Mouse (Mus musculus) hindbrain, embryonic 14.5 days (tissue): ENCODE results near the gene Zfp92. TPM values are rescaled to one million over a fixed set of nuclear protein-coding genes. Genes with fewer than 3 reads are reported as not detected.
"Not testable (repeated sequence)": the region's sequence is repeated elsewhere in the genome, so short reads cannot be mapped to it uniquely, and the experiment has no call there.

Source experiments
- ATAC-seq: fragments of 200-750 bp; cut with Nextera tagmentation; 2 replicates; pipeline ENCODE4 v1.8.0; 2017; ENCODE audit warnings: moderate number of reproducible peaks, mild to moderate bottlenecking, moderate TSS enrichment, moderate library complexity; ENCODE audit not compliant: low FRiP score
- DNase-seq: peaks from one replicate; pipeline ENCODE4 v3.0.0-alpha.2; 2015; ENCODE audit warnings: low spot score
- H3K27ac ChIP-seq: fragments of 300-500 bp; sonication (generic); 2 replicates; pipeline ENCODE4 v1.5.1; 2014; ENCODE audit warnings: mild to moderate bottlenecking, moderate library complexity
- H3K27me3 ChIP-seq: fragments of 300-500 bp; sonication (generic); 2 replicates; pipeline ENCODE4 v1.6.1; 2014; ENCODE audit warnings: mild to moderate bottlenecking, low read length, mixed read lengths; ENCODE audit not compliant: control insufficient read depth, insufficient read depth
- H3K36me3 ChIP-seq: fragments of 300-500 bp; sonication (generic); replicated peaks from 2 replicates; pipeline ENCODE4 v1.6.1; 2014; ENCODE audit not compliant: control insufficient read depth, insufficient read depth
- H3K4me1 ChIP-seq: fragments of 300-500 bp; sonication (generic); replicated peaks from 2 replicates; pipeline ENCODE4 v1.6.1; 2014; ENCODE audit warnings: antibody characterized with exemption, low read length, mixed read lengths; ENCODE audit not compliant: control insufficient read depth, insufficient read depth
- H3K4me2 ChIP-seq: fragments of 300-500 bp; sonication (generic); replicated peaks from 2 replicates; pipeline ENCODE4 v1.6.1; 2014; ENCODE audit warnings: mild to moderate bottlenecking, moderate library complexity
- H3K4me3 ChIP-seq: fragments of 300-500 bp; sonication (generic); replicated peaks from 2 replicates; pipeline ENCODE4 v1.5.1; 2014; ENCODE audit warnings: mild to moderate bottlenecking, low read length
- H3K9ac ChIP-seq: fragments of 300-500 bp; sonication (generic); 2 replicates; pipeline ENCODE4 v1.6.1; 2014
- H3K9me3 ChIP-seq: fragments of 300-500 bp; sonication (generic); 2 replicates; pipeline ENCODE4 v1.6.1; 2016; ENCODE audit warnings: low read length; ENCODE audit not compliant: control insufficient read depth
- WGBS: fragments of 180-500 bp; shearing (Covaris S2); extraction: QIAGEN DNeasy Blood & Tissue Kit; methylation state at CpG from one replicate; pipeline ENCODE4 v1.1.7; 2014; 5-methylcytosine and 5-hydroxymethylcytosine counted together
- polyA plus RNA-seq: library from polyadenylated mRNA; unstranded; fragments of >200 nt; fragmentation: Nextera tagmentation; extraction: Ambion mirVana; gene quantifications from 2 replicates; pipeline ENCODE4 v1.2.1, GENCODE M21; 2014

The Zfp92 gene
- 1.1 and 1.5 TPM in 2 replicates for polyA plus RNA-seq

GRCm38 (mm10) chrX:73410880-73411517, at the start of gene Zfp92:
TSS of gene Zfp92 (plus strand) at chrX:73411096.
- Histone ChIP-seq H3K4me3 (peak within 1 kb of the TSS; percentile 28), H3K36me3 (no peaks in the 10 kb centered on the region), H3K9me3 (0 out of 2 replicates have a peak, but pooled peaks cover 5% of the 10 kb centered on the region), H3K27me3 (no peaks in the 10 kb centered on the region; the same call in 1 of the 2 replicates), H3K9ac (peak within 1 kb of the TSS; percentile 34; the same call in 1 of the 2 replicates), H3K4me2 (peak within 1 kb of the TSS; percentile 44), H3K27ac (no peak within 1 kb of the TSS), H3K4me1 (no peaks in the 10 kb centered on the region)
- ATAC-seq (no peak), DNase-seq (no peak)
- 17% methylated on average over 20 of the region's 20 CpGs for WGBS

GRCm38 (mm10) chrX:73363291-73363690, 47.6 kb upstream of the Zfp92 start:
- H3K9ac ChIP-seq = no peak overlapping the region
- no peak for DNase-seq
- no peak for ATAC-seq
- no peaks in the 10 kb centered on the region for H3K27me3 ChIP-seq
- no peaks in the 10 kb centered on the region for H3K4me1 ChIP-seq
- no peaks in the 10 kb centered on the region for H3K9me3 ChIP-seq
- H3K4me2 ChIP-seq = no peak overlapping the region
- no peaks in the 10 kb centered on the region; the same call in 1 of the 2 replicates for H3K36me3 ChIP-seq
- no peak overlapping the region for H3K27ac ChIP-seq
- no peak overlapping the region for H3K4me3 ChIP-seq

GRCm38 (mm10) chrX:73384419-73384818, 26.5 kb upstream of the Zfp92 start:
- H3K4me1 ChIP-seq = peaks cover 4% of the 10 kb centered on the region; the same call in 1 of the 2 replicates
- no peaks in the 10 kb centered on the region for H3K27me3 ChIP-seq
- no peak overlapping the region for H3K9ac ChIP-seq
- peak; percentile 24 for DNase-seq
- ATAC-seq = peak; percentile 68
- H3K36me3 ChIP-seq = no peaks in the 10 kb centered on the region
- peak overlapping the region; percentile 70 for H3K27ac ChIP-seq
- H3K4me3 ChIP-seq = no peak overlapping the region
- H3K9me3 ChIP-seq = no peaks in the 10 kb centered on the region
- 49% methylated on average over 6 of the region's 6 CpGs for WGBS
- H3K4me2 ChIP-seq = no peak overlapping the region

GRCm38 (mm10) chrX:73384924-73385323, 26.0 kb upstream of the Zfp92 start:
- ATAC-seq (no peak), DNase-seq (no peak)
- no peaks in the 10 kb centered on the region for H3K36me3 ChIP-seq
- H3K9ac ChIP-seq = no peak overlapping the region
- H3K4me2 ChIP-seq = no peak overlapping the region
- H3K9me3 ChIP-seq = no peaks in the 10 kb centered on the region
- no peak overlapping the region for H3K4me3 ChIP-seq
- WGBS = 30% methylated on average over 1 of the region's 1 CpGs
- peak overlapping the region; percentile 70 for H3K27ac ChIP-seq
- peaks cover 4% of the 10 kb centered on the region; the same call in 1 of the 2 replicates for H3K4me1 ChIP-seq
- H3K27me3 ChIP-seq = no peaks in the 10 kb centered on the region

GRCm38 (mm10) chrX:73391481-73391880, 19.4 kb upstream of the Zfp92 start:
- H3K27ac ChIP-seq = no peak overlapping the region
- no peak overlapping the region for H3K4me3 ChIP-seq
- H3K4me2 ChIP-seq = no peak overlapping the region
- no peak for ATAC-seq
- no peak overlapping the region for H3K9ac ChIP-seq
- DNase-seq = no peak
- H3K36me3 ChIP-seq = no peaks in the 10 kb centered on the region
- WGBS = 86% methylated on average over 4 of the region's 4 CpGs
- no peaks in the 10 kb centered on the region for H3K27me3 ChIP-seq
- no peaks in the 10 kb centered on the region for H3K9me3 ChIP-seq
- no peaks in the 10 kb centered on the region for H3K4me1 ChIP-seq

- ATAC-seq (no peak), DNase-seq (no peak)
- Histone ChIP-seq H3K4me1 (no peaks in the 10 kb centered on the region), H3K27me3 (no peaks in the 10 kb centered on the region), H3K9me3 (no peaks in the 10 kb centered on the region), H3K36me3 (no peaks in the 10 kb centered on the region), H3K27ac (no peak overlapping the region), H3K9ac (no peak overlapping the region), H3K4me2 (no peak overlapping the region), H3K4me3 (no peak overlapping the region)
- 67% methylated on average over 1 of the region's 1 CpGs for WGBS
Measured at GRCm38 (mm10) chrX:73396446-73396845, 14.4 kb upstream of the Zfp92 start.

GRCm38 (mm10) chrX:73398636-73399035, 12.3 kb upstream of the Zfp92 start, which contains the start of gene Gm18336:
TSS of gene Gm18336 (minus strand) at chrX:73398736.
- not testable (repeated sequence) for H3K27me3 ChIP-seq, H3K27ac ChIP-seq, ATAC-seq, H3K36me3 ChIP-seq, H3K9ac ChIP-seq, H3K9me3 ChIP-seq, H3K4me3 ChIP-seq, H3K4me2 ChIP-seq, DNase-seq, H3K4me1 ChIP-seq
- 69% methylated on average over 1 of the region's 2 CpGs for WGBS

GRCm38 (mm10) chrX:73400951-73401350, 9.9 kb upstream of the Zfp92 start:
- WGBS = 86% methylated on average over 20 of the region's 20 CpGs
- H3K9me3 ChIP-seq = no peaks in the 10 kb centered on the region
- ATAC-seq = no peak
- DNase-seq = no peak
- H3K36me3 ChIP-seq = no peaks in the 10 kb centered on the region
- H3K4me1 ChIP-seq = no peaks in the 10 kb centered on the region
- no peaks in the 10 kb centered on the region for H3K27me3 ChIP-seq
- no peak overlapping the region for H3K4me2 ChIP-seq
- no peak overlapping the region for H3K4me3 ChIP-seq
- H3K27ac ChIP-seq = no peak overlapping the region
- no peak overlapping the region for H3K9ac ChIP-seq

- Histone ChIP-seq H3K9me3 (no peaks in the 10 kb centered on the region), H3K4me3 (no peak overlapping the region), H3K9ac (no peak overlapping the region), H3K27me3 (no peaks in the 10 kb centered on the region), H3K27ac (no peak overlapping the region), H3K36me3 (no peaks in the 10 kb centered on the region), H3K4me2 (no peak overlapping the region), H3K4me1 (no peaks in the 10 kb centered on the region)
- DNase-seq = no peak
- ATAC-seq = no peak
- 95% methylated on average over 12 of the region's 12 CpGs for WGBS
Measured at GRCm38 (mm10) chrX:73401616-73402015, 9.3 kb upstream of the Zfp92 start.
